Mouse (Mus musculus): ENCODE data around the gene Epb41l4b.

DNA sequence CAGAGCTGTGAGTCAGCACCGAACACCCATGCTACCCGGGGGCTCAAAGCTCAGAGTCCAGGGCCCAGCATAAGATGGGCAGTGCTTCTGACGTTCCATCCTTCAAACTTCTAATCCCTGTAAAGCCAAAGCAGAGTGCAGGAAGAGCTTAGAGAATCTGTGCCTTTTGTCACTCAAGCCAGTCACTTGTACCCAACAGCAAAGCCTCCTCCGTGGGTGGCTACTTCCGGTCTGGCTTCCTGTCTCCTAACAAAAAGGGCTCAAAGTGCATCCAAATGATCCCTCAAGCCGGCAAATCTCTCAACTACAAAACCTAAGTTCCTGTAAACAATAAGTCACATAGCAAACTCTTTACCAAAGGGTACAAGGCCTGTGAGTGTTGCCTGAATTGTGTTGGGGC, 193.7 kb downstream of the Epb41l4b start:
- TF ChIP-seq CTCF (IDR thresholded peaks at IDR 0.05) = no peak
- no peak for TF ChIP-seq EP300 (IDR thresholded peaks at IDR 0.05)

All from lung, postnatal 0 days (tissue).